Mouse (Mus musculus) retina, embryonic 14.5 days (tissue): ENCODE measurements around the gene Mpv17.

Source experiments
- DNase-seq: peaks from one replicate; pipeline ENCODE4 v3.0.0-alpha.2; 2015; ENCODE audit warnings: low spot score

The Mpv17 gene

GRCm38 (mm10) chr5:31105814-31106335 is 48.2 kb downstream of the Mpv17 start, which contains the start of gene Dnajc5g:
Gene Dnajc5g (plus strand): TSS chr5:31106285.
- DNase-seq = no peak

- peak; percentile 13 for DNase-seq
Measured at GRCm38 (mm10) chr5:31095711-31096480, 58.2 kb downstream of the Mpv17 start.

- DNase-seq = peak; percentile 61
Measured at GRCm38 (mm10) chr5:31094799-31095691, 59.0 kb downstream of the Mpv17 start.

GRCm38 (mm10) chr5:31094100-31094798 is 59.8 kb downstream of the Mpv17 start:
- peak; percentile 31 for DNase-seq

- peak; percentile 58 for DNase-seq
Measured at GRCm38 (mm10) chr5:31093151-31094041, 60.7 kb downstream of the Mpv17 start.

GRCm38 (mm10) chr5:31092231-31092975 is 61.6 kb downstream of the Mpv17 start:
- peak; percentile 18 for DNase-seq
